Mouse (Mus musculus) natural killer cell, adult 2 months (primary cell): Measurements from ENCODE around the gene B3gnt8.

Source experiments
- DNase-seq, 2 experiments: peaks; one replicate each; pipeline ENCODE4 v3.0.0; 2022; ENCODE audit warnings: low spot score in 2 of 2

The B3gnt8 gene

DNA sequence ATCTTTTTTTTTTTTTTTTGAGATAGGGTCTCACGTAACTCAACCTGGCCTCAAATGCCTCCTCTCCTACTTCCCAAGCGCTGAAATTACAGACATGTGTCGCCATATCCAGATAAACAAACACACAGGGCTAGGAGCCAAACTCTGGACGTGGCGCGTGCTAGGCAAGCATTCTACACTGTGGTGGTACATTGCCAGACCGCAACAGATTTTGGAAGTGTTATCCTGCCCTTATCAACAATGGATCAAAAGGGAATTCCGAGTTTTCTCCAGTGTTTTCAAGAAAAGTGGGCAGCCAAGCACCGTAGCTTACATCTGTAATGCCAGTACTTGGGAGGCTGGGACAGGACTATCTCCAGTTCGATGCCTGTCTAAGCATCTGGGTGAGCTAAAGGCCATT lies 31.3 kb downstream of the B3gnt8 start:
- DNase-seq: no peak

DNA sequence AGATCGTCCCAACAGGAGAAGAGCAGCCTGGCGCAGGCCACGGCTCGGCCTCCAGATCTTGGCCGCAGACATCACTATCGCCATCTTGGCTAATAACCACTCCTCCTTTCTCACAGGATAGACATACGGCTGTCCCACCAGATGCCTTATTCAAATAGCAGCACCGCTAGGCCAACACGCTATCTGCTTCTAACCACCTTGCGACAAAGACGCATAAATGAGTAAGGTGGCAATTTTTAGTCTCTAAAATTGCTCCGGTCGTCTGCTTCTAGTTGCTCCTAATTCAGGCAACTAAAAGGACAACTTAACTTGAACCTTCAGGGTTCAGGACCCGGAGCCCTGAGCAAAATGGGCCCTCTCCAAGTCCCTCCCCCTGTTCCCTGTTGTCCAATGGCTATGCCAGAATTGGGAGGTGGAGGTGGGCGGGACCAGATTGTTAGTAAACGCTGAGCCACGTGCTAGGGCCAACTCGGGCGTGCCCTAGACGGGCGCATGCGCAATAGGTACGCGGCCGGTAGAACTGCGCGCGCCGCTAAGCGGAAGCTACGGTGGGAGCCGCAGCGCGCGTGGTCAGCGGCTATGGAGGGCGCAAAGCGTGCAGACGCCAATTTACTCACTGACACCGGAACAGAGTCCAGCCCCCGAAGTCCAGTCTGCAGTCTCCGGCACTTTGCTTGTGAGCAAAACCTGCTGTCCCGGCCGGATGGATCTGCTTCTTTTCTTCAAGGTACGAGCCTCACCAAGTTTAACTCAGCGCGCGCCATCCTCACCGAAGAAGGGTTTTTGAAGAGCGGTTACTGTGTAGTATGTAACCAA lies 32.4 kb downstream of the B3gnt8 start, which contains the start of the genes Bckdha and Exosc5:
TSS of gene Bckdha (minus strand) at position 325 of the 816 bp plus-strand sequence.
TSS of gene Exosc5 (plus strand) at position 508 of the 816 bp plus-strand sequence.
- peak; percentile 100 for DNase-seq

DNA sequence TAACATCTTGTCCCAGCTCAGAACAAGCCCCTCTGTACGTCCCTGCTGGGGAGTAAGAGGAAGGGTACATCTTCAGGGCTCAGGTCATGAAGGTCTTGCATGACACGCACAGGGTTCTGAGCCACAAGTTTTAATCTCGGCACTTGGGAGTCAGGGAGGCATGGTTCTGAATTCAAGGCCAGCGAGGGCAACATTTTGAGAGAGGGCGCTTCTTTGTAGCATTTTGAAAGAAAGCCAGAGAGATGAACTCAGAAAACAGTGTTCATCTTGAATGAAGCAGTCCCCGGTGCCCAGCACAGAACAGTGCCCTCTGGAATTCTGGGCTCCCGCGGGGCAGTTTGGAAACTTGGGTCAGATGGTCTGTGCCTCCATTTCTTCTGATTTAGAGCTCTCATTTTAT lies 39.9 kb downstream of the B3gnt8 start:
- DNase-seq: no peak

GRCm38 (mm10) chr7:25669158-25669557 lies 42.7 kb downstream of the B3gnt8 start:
- DNase-seq: no peak

GRCm38 (mm10) chr7:25669631-25670030 lies 43.2 kb downstream of the B3gnt8 start:
- DNase-seq: no peak

- DNase-seq: no peak
Observed at GRCm38 (mm10) chr7:25670096-25670495, 43.6 kb downstream of the B3gnt8 start.

DNA sequence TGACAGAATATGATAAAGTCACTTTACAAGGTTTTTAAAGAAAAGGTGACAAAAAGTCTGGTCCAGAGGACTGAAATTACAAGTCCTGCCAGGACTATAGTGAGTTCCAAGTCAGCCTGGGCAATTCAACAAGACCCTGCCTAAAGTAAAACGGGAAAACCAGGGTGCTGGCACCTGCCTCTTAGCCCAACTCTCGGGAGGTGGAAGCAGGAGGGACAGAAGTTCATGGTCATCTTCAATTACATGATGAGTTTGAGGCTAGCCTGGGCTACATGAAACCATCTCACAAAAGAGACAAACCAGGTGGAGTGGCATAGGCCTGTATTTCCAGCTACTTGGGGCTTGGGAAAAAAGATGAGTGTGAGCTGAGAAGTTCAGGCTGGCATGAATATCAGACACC lies 45.2 kb downstream of the B3gnt8 start:
- DNase-seq: no peak

DNA sequence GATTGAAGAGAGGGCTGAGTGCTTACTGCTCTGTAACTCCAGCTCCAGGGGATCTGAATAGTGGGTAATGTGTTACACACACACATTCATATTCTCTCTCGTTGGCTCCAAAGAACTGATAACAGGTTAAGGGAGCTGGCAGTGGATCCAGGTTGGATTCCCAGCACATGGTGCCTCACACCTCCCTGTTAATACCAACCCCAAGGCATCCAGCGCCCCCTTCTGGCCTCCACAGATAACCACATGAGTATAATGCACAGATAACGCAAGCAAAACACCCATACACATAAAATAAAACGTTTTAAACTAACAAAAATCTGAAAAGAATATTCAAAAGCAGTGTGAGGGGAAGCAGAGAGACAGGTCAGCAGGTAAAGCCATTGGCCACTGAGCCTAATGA lies 46.0 kb downstream of the B3gnt8 start:
- no peak for DNase-seq

DNA sequence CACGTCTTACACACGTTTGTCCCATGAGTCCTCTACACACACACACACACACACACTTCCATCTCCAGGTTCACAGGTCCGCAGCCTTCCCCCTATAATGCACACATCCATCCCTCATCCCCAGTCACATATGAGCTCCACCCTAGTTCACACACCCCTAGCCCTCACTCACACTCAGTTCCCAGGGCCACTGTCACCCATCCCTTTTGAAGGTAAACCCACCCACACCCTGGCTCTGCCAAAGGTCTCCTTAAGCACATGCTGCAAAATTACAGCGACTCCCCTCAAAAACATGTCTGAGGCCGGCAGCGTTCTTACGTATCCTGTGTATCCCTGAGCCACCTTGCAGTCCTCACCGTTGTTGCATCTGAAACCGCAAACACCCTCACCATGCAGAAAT lies 47.8 kb downstream of the B3gnt8 start:
- no peak for DNase-seq

DNA sequence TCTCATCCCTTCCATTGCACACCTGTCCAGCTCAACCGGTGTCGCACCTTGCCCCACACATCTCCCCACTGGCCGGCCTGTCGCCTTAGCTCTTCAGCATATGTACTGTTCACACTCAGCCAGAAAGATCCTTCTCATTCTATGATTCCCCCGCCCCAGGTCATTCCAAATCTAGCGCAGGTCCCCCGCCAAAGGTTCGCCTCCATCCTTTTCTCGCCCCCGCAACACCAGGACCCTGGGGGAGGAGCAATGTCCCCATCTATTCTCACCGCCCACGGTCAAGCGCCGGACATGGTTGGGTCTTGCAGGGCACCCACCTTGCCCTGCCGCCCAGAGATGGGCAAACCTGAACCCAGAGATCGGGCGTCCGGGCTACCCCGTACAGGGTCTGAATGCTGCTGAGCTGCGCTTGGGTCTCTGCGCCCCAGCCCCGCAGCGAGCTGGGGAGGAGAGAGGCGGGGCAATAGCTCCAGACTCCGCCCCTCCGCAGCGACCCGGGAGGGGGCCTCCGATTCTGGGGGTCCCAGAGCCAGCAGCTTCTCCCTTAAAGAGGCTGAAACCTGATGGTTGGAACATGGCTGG lies 48.4 kb downstream of the B3gnt8 start, which contains the start of gene Tmem91:
TSS of gene Tmem91 (minus strand) at position 448 of the 582 bp plus-strand sequence.
- no peak for DNase-seq

DNA sequence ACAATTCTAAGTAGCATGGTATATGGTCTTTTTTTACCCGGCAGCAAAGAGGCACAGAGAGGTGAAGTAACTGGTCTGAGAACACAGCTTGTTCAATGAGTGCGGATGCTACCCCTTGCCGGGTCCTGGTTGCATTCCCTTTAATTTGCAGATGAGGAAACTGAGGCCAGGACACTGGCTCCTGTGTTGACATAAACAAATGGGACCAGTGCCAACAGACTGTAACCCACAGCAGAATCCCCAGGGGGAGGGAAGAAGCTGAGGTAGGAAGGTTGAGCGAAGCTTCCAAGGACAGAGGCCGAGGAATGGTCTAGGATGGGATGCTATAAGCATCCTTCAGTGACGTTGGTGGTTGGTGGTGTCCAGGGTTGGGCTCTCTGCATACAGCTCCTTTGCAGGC lies 49.0 kb downstream of the B3gnt8 start:
- DNase-seq: no peak

DNA sequence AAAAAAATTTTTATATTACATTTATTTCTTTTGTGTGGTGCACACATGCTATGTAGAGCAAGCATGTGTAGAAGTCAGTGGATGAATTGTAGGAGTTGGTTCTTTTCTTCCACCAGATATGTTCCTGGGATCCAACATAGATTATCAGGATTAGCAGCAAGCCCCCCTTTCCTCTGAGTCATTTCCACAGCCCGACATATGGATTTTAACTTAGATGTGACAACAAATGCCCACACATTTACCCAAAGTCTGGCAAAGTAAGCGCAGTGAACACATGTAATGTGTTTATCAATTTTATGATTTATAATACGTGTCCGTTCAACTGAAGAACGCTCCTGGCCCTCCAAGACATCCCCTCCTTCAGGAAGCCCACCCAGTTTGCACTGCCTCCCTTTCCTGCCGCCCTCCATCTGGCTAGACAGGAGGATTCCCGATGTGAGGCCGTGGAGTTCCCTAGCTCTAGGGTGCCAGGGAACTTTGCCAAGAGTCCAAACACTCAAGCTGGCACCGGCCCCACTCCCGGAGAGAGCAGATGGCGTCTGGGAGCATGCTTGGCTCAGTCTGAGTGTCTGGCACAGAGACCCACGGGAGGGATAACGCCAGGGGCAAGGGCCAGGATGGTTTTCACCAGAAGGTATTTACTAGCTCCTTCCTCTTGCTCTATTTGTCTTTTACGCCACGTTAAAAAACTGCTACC lies 49.8 kb downstream of the B3gnt8 start:
- no peak for DNase-seq

DNA sequence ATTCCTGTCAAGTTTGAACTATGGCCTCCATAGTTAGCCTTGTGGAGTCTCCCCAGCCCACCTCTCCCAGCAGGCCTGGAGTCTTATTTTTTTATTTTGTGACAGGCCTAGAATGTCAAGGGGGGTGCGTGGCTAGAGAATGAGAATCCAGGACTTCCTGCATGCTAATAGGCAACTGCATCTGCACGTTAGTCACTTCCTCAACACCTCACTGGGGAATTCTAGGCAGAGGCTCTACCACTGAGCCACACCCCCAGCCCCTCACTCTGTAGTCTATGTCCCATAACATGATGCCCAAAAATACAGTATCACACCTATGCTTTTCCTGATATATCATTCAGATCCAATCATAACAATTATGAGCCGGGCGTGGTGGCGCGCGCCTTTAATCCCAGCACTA lies 50.6 kb downstream of the B3gnt8 start:
- DNase-seq: no peak

- DNase-seq: no peak
Observed at GRCm38 (mm10) chr7:25679971-25680370, 53.5 kb downstream of the B3gnt8 start.

DNA sequence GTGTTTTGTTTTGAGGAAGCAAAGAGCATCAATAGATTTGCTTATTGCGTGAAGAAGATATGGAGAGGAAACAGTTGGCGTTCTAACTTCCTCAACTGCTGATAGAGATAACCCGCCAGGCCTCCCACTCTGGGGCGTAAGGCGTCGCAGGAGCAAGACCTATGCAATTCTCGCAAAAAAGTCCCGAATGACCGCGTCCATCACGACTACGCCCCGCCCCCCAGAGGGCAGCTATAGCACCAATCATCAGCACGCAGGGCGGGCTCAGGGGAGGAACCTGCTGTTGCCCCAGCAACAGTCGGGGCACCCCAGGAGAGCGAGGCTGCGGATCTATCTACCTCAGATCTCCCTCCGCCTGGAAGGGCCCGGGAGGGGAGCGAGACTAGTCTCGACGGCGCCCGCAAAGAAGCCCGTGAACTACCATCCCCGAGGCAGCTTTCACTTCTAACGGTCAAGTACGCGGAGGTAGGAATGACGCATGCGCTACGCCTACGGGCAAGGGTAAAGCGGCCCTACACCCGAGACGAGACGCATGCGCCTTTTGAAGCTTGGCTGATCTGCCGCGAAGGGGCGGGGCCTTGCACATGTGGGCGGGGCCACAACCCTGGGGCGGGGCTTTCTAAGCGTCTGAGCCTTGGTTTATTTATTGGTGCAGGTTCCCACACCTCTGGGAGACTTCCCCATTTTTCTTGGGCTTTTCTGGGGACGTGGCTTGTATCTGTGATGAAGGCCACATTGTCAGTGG lies 54.2 kb downstream of the B3gnt8 start, which contains the start of gene B9d2:
TSS of gene B9d2 (plus strand) at position 267 of the 745 bp plus-strand sequence.
- DNase-seq: peak; percentile 98 to 99

DNA sequence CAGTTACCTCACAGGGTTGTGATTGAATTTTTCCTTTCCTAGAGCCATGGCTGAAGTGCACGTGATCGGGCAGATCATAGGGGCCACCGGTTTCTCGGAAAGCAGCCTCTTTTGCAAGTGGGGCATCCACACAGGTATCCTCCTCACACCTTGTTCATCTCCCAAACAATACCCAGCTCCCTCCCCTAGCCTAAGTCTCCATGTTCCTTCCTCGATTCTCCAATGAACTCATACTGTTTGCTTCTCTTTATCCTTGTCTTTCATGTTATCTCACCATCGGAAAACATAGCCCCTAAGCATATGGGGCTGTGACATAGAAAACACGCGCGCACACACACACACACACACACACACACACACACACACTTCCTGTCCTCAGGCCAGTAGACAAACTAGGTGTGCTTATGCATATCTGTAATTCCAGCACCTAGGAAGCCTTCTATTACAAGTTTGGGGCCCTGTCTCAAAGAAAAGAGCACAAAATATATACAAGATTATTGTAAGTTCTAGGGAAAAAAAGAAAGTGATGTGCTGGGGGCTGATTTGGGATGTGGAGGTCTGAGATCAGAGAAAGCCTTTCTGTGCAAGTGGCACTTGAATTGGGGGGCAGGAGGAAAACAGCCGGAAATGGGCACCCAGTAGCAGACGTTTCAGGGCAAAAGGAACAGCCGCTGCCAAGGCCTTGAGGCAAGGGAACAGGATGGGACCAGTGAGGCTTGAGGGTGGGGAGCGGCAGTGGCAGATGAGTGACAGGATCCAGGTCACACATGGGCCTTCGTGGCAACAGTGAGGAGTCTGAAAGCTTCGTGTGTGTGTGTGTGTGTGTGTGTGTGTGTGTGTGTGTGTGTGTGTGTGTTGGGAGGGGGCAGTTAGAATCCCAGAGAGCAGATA lies 55.1 kb downstream of the B3gnt8 start:
- DNase-seq: peak; percentile 34 to 44

GRCm38 (mm10) chr7:25683474-25684180 lies 57.2 kb downstream of the B3gnt8 start:
- DNase-seq: peak; percentile 72 to 74

GRCm38 (mm10) chr7:25684659-25685058 lies 58.2 kb downstream of the B3gnt8 start:
- DNase-seq: no peak
